Mouse (Mus musculus): Measurements from ENCODE around the gene Shh.

The Shh gene

GRCm38 (mm10) chr5:28466760-28467306 lies at the start of gene Shh:
Gene Shh, minus strand, starts transcription at chr5:28467256.
- no peak for DNase-seq (ENCODE audit: low read depth)

DNA sequence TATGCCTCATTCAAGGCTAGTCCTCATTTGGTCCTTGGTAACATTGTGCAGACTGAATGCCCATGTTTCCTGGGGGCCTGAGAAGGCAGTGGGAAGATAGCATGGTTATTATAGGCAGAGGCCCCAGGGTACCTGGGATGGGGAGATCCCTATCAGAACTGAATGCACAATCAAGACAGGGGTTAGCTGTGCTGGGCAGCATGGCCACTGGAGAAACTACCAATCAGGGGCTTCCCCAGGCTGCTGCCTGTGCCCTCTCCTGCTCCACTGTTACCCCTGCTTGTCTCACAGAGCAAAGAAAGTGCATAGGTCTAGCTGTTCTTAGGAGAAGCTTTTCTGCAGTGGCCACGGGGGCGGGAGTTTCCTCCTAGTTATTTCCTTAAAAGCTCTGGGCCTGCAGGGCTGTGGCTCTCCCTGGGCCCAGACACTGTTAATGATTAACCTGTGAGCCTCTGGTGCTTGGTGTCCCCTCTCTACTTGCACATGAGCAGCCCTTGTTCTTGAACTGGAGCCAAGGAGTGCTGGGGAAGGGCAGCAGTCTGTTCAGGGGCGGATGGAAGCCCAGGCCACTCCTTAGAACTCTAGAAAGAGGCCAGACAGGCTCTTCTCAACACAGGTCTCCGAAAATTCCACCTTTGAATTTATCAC lies 33.9 kb upstream of the Shh start:
- no peak for DNase-seq (ENCODE audit: low read depth)

DNA sequence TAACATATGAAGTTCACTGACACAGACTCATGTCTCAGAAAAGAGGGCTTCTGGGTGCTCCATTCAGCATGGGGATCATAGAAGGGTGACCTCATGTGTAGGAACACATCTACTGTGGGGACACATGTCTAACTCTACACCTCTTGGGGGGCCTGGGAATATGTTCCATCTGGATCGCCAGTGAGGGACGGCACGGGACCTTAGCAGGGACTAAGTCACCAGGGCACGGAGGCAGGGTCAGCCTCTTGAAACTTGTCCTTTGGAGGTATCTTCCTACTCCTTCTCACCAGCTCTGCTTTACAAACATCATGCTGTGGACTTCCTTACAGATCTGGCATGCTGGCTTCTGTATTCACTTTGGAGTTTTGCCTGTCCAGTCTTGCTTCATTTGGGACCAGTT lies 31.8 kb upstream of the Shh start:
- DNase-seq (ENCODE audit: low read depth): no peak

GRCm38 (mm10) chr5:28495712-28496650 lies 28.9 kb upstream of the Shh start:
- no peak for DNase-seq (ENCODE audit: low read depth)

DNA sequence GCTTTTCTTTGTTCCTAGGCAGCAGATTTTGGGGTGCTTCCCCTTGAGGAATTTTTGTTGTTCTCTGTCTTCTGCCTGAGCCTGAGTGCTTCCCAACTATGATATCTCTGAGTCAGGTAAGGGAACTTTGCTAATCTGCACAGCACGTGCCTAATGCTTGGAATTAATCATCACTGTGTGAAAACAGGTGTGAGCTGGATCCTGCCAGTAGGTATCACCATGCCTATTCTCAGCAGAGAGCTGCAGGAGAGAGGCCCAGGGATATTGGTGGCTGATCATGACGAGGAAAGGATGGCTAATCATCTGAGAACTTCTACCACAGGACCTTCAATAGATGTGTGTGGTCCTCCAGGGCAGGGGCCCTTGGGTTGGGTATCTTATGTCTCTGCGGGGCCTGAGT lies 26.5 kb upstream of the Shh start:
- no peak for DNase-seq (ENCODE audit: low read depth)

DNA sequence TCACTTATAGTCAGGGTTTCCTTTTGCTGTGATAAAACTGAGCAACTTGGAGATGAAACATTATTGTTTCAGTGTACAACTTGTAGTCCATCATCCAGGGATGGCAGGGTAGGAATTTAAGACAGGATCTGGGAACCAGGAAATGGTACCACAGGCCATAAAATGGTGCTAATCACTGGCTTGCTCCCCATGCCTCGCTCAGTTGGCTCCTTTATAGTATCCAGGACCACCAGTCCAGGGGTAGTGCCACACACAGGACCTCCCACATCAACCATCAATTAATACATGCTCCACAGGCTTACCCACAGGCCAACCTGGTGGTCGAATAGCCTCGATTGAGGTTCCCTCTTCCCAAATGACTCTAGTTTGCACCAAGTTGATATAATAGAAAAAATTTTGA lies 15.9 kb upstream of the Shh start:
- DNase-seq (ENCODE audit: low read depth): no peak

- no peak for DNase-seq (ENCODE audit: low read depth)
Observed at GRCm38 (mm10) chr5:28481730-28482129, 14.7 kb upstream of the Shh start.

DNA sequence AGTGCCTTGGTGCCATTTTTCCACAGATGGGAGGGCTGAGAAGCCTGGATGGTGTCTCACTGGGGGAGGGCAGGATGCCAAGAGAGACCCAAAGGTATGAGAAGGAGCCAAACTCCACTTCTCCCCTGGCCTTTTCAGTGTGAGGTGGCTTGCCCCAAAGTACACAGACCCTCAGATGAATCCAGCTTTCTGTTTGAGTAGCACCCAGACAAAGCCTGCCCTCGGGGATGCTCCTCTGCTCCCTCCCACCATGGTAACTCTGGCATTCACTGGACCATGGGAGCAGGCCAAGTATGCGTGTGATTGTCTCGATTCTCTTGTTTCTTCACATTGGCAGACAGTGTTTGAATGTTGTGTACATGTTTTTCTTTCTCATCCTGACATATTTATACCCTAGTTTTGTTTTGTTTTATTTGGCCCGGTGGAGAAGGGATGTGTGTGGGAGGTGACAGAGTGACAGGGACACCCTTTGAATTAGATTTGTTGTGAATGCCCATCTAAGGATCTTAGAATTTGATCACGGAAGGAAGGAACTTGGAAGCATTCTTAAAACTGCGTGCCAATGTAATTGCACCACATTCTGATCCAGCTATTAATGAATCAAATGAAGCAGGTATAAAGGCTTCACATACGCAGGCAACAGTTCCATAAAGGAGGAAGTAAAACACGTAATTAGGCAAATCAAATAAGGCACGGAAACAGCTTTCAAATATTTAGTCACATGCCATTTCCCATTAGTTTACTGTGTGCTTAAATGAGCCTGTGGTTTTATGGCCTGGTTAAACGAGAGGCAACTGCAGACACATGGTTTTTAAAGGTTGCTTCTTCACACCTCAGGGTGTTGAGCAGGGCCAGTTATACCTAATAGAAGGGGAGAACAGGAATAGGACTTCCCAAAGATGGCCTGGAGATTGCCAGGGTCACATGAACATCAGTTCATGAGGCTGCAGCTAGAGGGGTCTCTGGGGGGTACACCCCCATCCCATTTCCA lies 9.6 kb upstream of the Shh start:
- no peak for DNase-seq (ENCODE audit: low read depth)

DNA sequence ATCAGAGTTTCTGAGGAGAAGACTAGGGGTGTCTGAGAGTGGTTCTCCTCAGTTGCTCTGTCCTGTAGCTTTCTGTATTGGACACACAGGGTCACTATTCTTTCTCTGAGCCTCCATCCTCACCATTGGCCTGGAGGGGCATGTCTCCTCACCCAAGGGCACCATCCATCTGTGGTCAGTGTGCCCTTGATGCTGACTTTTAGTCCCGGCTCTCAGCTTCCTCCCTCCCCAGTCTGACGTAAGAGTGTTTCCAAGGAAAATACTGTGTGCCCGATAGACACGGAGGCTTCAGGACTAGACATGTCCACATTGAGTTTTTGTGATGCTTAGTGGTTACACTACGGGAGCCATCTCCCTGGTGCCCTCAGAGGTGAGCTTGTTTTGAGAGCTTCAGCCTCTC lies 6.5 kb upstream of the Shh start:
- no peak for DNase-seq (ENCODE audit: low read depth)

DNA sequence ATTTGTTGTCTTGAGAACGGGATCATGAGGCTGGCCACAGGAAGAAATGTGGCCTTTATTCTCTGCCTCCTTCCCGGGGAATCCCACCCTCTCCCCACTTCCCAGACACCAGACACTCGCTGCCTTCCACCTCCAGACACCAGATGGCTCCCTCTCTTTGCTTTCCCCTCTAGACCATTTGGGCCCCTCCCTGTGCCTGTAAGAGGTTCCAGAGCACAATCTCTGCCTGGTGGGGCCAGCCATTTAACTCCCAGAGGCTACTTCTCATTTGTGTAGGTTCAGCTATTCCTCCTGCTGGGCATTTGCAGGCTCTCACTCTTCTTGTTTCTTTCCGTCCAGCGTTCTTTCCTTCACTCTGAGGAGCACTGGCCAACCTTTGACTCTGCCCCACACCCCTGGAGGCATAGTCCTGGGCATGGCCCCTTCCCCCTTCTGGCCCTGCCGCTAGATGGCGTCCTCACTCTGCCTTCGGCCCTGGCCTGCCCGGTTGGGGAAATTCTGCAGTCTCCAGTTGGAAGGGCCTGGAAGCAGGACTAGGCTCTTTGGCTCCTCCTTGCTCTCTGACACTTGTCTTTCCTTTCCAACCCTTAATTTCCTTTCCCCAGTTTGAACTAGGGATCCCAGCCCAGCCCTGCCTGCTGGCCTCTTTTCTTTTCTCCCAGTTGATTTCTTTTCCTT lies 2.6 kb upstream of the Shh start:
- DNase-seq (ENCODE audit: low read depth): no peak

DNA sequence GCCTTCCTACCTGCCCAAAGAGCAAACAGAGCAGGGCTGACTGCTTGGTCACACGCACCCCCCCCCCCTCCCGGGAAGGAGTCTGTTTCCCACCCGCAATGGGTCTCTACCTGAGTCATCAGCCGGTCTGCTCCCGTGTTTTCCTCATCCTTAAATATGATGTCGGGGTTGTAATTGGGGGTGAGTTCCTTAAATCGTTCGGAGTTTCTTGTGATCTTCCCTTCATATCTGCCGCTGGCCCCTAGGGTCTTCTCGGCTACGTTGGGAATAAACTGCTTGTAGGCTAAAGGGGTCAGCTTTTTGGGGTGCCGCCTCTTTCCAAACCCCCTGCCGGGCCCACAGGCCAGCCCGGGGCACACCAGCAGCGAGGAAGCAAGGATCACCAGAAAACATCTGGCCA lies 705 bp downstream of the Shh start:
- no peak for DNase-seq (ENCODE audit: low read depth)

DNA sequence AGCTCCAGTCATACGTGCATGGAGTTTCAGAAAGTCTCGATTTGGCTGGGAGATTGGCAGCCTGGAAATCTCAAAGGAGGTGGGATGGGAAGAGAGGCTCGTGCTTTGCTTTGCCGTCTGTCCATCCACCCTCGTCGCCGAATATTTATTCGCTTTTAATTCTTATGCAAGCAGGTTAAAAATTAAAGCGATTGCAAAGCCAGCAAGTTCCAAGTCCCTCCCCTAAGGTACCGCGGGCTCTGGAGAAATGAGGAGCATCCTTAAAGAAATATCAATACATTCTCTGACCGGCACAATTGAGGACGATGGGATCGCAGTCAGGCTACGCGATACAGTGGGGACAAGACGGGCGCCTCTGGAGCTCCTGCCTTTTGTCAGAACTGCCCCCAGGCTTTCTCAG lies 1.5 kb downstream of the Shh start:
- DNase-seq (ENCODE audit: low read depth): no peak

DNA sequence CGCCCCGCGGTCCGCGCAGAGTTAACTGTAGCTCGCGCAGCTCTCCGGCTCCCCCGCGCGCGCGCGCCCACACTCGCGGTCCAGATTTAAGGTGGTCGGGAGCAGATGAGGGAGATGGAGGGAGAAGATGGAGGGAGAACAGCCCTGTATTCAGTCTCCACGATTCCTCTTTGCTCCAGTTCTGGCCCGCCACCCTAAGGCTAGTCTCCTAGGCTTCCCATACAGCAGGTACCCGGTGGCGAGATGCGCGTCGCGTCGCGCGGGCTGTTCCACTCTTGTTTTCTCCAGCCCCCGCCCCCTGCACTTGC lies 2.0 kb downstream of the Shh start:
- peak; percentile 2 for DNase-seq (ENCODE audit: low read depth)

- DNase-seq (ENCODE audit: low read depth): peak; percentile 3
Observed at GRCm38 (mm10) chr5:28464361-28465098, 2.5 kb downstream of the Shh start.

DNA sequence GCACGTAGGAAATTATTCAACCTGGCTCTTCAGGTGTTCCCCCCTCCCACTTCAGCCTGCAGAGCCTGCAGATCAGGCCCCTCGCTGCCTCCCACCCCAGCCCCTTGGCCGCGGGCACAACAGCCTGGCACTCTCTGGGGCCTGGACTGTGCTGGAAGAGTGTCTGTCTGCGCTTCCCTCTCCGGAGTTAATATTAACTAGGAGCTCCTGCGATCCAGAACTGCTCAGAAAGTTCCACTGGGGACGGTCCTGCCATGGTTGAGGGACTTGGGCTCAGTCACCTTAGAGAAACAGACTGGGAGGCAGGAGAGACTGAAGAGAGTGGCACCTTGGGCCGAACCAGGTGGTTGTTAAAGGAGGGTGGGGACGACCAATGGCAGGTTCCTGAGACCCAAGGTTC lies 3.4 kb downstream of the Shh start:
- no peak for DNase-seq (ENCODE audit: low read depth)

GRCm38 (mm10) chr5:28462741-28463590 lies 4.1 kb downstream of the Shh start:
- DNase-seq (ENCODE audit: low read depth): no peak

- DNase-seq (ENCODE audit: low read depth): no peak
Observed at GRCm38 (mm10) chr5:28461376-28461775, 5.7 kb downstream of the Shh start.

DNA sequence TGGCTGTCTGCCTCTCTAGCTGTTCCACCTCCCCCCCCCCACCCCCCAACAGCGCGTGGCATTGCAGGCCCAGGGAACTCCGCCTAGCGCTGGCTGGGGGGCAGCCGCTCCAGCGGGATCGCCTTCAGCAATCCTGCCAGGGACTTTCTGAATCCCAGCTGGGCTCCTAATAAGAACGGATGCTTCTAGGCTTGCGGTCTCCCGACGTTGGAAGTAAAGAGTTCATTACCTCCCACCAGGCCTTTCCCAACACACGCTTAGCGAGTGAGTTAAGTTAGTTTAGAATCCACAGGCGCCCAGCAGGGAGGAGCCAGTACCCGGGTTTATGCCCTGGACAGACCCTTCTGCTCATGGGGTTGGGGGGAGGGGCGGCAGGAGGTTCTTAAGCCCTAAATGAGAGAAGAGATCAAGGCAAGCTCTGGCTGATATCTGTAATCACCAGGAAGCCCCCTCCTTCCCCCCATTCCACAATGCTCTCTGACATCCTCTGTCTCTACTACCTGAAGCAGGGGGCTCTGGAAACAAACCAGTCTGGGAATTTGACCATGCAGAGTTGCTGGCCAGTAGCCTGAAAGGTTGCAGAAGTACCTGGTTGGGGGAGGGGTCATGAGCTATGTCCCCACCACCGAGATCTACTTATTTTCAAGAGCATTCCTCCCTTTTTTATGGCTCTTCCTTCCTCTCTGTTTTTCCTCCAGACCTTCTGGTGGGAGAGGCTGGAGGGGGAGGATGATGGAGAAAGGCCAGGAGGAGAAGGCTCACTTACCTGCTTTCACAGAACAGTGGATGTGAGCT lies 6.3 kb downstream of the Shh start:
- DNase-seq (ENCODE audit: low read depth): no peak
